Mouse (Mus musculus): ENCODE measurements around the gene Ambra1. TPM values are rescaled to one million over a fixed set of nuclear protein-coding genes. Genes with fewer than 3 reads are reported as not detected.

The Ambra1 gene
- polyA plus RNA-seq, 1 experiment = 18.2 TPM

DNA sequence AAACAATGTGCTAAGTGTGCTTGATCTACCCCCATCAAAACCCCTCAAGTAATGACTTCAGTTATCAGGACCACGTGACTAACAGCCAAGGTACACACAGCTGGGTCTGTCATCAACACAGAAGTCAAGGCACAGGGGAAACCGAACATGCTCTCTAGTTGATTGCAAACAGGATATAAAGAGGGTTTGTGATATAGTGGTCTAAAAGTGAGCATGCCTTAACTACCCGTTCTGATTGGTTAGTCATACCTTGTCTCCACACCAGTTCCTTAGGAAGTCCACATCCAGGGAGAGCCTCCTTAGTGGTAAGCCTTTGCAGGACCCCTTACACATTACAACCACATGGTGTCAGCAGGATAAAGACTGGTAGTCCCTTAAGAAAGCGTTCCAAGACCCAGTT lies 190.2 kb downstream of the Ambra1 start:
- DNase-seq (ENCODE audit: low read depth) = no peak

DNA sequence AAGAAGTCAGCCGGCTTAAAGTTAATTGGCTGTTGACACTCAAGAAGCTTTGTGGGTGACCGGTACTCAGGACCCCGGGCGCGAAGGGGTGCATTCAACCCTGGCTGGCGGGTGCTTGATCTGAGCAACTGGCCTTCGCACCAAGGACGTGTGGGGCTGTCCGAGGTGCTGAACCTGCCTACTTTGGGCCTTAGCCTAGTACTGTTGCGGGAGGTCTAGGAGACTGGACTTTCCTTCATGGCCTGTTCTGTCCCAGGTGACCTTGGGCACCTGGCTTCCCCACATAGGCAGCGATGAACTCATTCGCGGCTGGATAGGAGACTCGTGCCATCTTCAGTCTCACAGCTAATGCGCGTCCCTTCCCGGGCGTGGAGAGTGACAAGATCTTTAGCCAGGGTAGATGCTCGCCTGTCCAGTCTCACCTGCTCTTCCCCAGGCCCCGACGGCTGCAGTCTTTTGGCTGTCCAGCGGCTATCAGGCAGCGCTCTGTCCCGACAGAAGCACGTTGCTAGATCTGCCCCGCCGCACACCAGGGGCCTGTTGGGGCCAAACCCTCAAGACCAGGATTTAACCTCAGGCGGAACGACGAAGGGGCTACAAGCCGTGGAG lies 191.4 kb downstream of the Ambra1 start:
- no peak for DNase-seq (ENCODE audit: low read depth)

DNA sequence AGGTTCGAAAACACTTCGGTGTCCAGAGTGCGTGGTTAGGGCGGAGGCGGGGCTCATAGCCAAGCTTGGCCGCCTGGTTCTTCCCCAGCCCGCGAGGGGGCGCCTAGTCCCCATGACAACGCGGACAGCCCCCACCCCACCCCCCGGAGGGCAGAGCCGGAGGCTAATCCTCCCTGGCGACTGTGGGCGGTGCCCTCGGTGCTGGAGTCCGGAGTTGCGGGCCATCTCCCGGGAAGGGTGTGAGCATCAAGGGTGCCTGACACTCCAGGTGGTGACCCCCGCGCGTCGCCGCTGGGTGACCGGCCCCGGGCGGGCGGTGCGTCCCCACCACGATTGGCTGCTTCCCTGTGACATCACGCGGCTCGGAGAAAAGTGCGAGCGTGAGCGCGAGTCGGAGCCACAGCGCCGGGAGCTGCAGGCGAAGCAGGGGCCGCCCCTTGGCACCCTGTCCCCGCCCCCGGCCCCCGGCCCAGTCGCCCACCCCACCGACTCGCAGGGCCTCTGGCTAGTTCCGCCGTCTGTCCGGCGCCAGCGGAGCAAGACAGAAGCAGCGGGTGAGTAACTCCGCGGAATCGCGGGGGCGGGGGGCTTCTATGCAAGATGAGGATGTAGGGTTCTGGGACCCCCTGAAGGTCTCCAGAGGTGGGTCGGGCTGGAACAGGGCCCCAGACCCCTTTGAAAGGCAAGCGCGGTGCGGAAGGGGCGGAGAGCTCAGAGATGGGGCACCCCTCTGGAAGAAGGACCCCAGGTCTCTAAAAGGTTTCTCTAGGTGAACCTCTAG lies 192.0 kb downstream of the Ambra1 start:
- no peak for DNase-seq (ENCODE audit: low read depth)

DNA sequence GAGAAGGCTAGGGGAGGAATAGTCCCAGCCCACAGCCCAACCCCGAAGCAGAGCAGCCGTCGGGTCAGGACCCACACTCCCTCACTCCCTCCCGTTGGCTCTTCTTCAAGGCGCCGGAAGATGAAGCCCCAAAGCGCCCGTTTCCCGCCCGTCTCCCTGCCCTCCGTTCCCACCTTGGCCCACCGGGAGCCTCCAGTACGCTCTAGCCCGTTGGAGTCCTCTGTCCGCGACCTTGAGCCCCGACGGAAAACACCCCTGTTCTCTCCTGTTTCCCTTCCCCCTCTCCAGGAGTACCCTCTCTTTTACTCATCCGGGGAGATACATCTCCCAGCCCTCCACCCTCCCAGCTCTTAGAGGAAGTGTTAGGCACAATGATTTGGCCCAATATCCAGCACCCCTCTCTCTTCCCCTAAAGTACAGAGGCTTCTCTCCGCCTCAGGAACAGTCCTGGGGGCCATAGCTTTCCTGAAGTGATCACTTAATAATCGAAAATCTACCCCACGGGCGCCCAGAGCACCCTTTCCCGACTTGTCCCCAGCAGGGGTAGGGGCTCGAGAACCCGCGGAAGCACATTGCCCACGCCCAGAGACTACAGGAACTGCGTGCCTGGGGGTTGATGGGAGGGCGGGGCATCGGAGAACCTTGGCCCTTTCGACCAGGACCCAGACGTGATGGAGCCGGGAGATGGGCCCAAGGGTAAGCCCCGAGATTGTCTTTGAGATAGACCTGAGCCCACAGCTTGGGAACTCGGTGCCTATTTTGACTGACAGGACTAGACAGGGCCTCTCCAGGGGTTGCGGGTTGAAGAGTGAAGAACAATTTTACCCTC lies 192.9 kb downstream of the Ambra1 start:
- no peak for DNase-seq (ENCODE audit: low read depth)

DNA sequence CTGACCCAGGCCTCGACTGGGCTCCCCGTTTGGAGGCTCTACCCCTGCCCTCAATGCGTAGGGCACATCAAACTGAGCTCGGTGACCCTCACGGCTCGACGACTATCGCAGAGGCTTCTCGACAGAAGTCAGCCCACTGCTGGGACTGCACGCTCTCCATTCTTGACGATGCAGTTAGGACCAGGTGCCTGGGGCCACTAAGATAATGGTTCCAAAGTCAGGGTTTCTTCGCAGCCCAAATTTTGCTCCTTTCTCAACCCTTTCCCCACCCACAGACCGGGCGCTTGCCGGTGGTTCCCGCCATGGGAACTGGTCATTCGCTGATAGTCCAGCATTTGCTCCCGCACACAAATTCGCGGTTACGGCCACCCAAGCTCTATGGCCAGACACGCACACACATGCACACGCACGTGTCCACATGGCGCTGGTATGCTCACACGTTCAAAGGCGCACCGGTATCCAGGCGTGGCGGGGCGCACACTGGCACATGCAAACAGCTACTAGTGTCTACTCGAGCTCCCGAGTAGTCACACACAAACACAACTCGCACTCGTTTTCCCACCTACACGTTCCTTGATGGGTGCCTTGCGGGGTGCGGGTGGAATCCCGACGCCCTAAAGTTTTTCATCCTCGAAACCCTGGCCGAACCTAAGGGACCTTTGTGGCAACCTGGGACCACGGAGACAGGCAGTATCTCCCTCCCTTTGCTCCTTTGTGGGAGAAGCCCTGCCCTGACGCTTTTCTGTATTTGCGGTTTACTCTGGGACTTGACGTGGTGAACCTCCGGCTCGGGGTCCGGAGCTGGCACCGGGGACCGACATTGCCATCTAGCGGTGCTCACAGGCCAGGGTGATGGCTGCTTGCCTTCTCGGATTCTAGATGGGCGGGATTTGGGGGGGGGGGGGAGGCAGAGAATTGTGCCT lies 193.7 kb downstream of the Ambra1 start:
- DNase-seq (ENCODE audit: low read depth) = no peak

DNA sequence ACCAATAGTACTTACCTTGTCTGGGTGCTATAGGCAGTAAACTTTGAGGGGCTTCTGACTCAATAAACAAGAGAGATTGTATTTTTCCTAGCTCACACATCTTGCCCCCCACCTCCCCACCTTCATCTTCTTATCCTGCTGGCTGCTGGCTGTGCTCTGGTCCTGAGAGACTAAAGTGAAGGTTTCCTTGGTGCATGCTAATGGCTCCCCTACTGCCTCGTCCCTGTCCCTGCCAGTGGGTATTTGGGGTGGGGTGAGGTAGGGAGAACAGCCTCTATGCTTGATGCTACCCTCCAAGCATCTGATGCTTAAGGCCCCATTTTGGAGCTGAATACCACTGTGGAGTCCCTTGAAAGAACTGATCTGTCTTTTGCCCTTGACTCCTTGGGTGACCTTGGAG lies 194.8 kb downstream of the Ambra1 start:
- no peak for DNase-seq (ENCODE audit: low read depth)

DNA sequence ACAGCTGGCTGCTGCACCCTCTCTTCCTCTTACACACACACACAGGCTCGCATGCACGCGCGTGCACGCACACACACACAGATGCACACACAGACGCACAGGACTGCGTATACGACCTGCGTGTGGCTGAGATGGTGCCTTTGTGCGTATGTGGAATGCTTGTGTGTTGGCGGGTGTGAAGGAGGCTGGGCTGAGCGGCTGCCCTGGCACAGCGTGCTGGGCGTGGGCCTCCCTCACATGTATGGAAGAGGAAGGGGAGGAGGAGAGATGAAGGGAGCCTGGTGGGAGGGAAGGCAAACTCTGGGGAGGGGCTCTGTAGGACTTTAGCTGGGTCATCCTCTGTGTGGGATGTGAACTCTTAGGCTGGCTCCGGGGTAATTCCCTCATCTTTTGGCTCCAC lies 195.5 kb downstream of the Ambra1 start:
- no peak for DNase-seq (ENCODE audit: low read depth)

DNA sequence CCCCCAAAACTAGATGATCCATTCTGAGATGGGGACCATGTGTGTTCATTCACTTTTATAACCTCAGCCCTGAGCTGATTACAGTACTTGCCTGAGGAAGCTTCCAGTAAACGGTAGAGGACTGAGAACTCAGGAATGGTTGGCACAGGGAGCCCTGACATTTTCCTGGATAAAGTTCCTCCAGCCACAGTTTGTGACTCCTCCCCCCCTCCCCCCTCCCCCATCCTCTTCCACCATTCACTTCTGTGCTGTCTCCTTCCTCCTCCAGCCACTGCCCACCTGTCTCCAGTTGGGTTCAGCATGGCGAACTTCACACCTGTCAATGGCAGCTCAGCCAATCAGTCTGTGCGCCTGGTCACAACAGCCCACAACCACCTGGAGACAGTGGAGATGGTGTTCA lies 197.0 kb downstream of the Ambra1 start, which contains the start of gene Chrm4:
Chrm4 (plus strand) TSS at position 301 of the 400 bp plus-strand sequence.
- no peak for DNase-seq (ENCODE audit: low read depth)

DNA sequence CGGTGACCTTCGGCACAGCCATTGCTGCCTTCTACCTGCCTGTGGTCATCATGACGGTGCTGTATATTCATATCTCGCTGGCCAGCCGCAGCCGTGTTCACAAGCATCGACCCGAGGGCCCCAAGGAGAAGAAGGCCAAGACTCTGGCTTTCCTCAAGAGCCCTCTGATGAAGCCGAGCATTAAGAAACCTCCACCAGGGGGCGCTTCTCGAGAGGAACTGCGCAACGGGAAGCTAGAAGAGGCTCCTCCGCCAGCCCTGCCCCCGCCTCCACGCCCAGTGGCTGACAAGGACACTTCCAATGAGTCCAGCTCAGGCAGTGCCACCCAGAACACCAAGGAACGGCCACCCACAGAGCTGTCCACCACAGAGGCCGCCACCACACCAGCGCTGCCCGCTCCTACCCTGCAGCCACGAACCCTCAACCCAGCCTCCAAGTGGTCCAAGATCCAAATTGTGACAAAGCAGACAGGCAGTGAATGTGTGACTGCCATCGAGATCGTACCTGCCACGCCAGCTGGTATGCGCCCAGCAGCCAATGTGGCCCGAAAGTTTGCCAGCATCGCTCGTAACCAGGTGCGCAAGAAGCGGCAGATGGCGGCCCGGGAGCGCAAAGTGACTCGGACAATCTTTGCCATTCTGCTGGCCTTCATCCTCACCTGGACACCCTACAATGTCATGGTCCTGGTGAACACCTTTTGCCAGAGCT lies 198.0 kb downstream of the Ambra1 start:
- no peak for DNase-seq (ENCODE audit: low read depth)

DNA sequence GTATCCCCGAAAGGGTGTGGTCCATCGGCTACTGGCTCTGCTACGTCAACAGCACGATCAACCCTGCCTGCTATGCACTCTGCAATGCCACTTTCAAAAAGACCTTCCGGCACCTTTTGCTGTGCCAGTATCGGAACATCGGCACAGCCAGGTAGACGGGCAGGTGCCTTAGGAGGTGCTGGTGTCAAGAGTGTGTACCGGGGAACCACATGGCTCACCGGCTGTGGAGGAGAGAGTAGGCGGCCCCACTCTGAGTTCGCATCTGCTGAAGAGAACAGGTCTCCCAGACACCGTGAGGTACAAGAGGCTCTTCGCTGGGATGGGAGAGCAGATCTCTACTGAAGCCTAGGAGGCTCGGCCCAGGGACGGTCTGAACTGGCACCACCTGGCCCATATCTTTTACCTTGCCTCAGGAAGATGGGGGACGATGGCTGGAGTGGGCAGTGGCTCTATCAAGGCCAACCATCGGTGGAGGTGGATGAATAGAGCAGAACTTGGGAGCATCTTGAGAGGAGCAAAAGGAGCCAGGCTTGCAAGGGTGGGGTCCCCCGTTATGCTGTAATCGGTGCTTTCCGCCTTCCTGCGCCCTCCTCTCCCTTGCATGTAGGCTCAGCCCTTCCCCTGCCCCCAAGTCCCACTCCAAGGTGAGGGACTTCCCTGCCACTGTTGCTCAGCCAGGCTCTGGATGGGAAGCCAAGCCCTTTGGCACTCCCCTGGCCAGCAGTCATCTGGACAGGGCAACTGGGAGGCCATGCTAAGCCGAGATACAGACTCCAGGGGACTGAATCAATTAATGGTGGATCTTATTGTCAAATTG lies 198.8 kb downstream of the Ambra1 start:
- DNase-seq (ENCODE audit: low read depth) = no peak

DNA sequence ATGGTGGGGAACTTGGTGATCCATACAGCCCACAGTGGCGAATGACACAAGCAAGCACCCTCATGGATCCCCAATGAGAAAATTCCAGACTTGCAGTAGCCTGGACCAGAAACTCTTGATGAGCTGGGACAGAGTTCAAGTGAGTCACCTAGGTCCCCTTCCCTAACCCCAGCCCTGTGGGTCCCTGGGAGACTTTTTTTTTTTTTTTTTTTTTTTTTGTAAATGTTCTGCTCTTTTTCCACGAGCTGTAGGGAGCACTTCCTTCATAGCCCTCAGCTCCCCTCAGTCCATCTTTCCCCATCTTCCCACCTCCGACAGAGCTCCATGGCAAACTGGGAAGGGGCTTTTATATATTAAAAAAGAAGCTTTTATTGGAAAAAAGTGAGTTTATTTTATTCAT lies 199.5 kb downstream of the Ambra1 start:
- no peak for DNase-seq (ENCODE audit: low read depth)

DNA sequence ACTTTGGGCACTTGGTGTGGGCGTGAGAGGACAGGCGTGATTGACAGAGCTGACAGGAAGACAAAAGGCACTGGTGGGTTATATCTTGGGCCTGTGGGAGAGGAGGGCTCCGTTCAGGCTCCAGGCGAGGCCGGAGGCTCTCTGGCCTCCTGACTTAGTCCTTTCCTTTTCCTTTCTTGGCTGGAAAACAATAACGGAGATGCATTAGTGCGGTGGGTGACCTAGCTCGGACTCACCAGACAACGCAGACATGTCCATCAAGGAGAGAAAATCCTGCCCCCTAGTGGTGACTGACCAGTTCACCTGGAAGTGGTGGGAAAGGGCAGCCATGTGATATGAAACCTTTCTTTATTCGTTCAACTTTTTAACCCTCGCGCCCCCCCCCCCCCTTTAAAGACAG lies 200.0 kb downstream of the Ambra1 start:
- no peak for DNase-seq (ENCODE audit: low read depth)

DNA sequence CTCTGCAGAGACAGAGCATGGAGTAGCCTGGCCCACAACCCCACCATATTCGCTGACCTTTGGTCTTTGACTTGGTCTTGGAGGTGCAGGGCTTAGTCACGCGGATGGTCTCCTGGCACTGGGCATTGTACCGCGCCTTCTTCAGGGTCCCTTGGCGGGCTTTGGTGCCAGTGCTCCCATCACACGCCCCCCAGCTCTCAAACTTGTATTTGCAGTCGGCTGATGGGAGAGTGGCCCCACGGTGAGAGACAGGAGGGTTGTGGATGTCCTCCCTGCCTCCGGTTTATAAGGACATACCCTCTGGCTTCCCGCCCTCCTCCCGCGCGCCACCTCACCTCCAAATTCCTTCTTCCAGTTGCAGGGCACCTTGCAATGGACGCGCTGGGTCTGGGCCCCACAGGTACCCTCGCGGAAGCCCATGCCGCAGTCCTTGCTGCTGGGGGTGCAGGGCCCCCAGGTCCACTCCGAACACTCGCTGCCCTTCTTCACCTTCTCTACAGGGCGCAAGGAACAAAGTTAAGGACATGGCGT lies 200.9 kb downstream of the Ambra1 start:
- no peak for DNase-seq (ENCODE audit: low read depth)

DNA sequence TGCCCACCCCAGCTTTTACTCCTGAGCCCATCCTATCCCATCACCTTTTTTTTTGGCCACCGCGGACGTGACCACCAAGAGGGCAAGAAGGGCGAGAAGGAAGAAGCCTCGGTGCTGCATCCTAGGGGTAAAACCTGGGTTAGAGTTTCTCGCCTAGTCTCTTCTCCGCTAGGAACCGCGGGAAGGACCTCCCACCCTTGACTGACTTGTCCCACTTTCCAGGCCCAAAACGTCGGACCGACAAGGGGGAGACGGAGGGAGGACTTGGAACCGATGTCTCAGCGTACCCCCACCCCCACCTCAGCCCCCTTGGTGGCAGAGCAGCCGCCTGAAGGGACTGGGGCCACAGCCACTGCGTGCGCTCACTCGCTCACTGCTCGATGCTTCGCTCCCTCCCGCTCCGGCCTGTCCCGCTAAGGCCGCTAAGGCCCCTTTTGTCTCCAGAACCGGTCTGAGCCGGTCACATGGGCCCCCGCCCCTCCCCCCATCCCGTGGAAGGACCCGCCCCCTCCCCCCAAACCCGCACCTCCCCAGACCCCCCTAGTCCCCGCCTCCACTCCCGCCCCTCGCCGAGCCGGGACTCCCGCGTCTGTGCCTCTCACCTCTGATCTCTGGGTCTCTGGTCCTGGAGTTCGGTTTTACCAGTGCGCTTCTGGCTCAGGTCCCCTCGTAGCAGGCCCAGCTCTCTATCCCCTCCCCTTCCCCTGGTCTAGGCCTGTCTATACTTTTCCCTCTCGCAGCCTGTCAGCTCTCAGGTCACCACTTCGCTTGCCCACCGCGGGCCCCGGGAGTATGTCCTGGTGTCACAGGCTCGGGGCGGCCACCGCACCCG lies 201.6 kb downstream of the Ambra1 start:
- DNase-seq (ENCODE audit: low read depth) = no peak

DNA sequence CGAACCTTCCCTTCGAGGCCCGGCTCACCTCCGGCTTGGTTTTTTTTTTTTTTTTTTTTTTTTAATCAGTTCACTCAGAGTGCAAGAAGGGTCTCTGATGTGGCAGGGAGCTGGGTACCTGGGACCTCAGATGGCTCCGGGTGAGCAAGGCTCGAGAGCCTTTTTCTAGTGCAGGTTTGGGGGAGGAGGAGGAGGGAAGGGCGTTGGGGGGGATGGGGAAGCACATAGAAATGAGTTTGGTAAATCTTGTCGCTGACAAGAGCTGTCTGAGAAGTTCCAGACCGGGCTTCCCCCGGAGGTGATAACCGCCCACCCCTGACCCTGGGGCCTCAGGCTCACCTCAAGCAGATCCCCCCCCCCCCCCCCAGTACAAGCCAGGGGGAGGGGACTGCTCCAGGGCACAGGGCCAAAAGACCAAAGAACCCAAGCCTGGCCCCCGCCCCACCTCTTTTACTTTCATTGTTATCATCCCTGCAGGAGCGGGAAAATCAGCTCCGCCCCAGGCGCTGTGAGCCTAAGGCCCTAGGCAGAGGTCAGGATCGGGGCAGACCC lies 202.3 kb downstream of the Ambra1 start, which contains the start of gene Mdk:
Mdk (minus strand) TSS at position 138 of the 552 bp plus-strand sequence.
- DNase-seq (ENCODE audit: low read depth) = no peak

DNA sequence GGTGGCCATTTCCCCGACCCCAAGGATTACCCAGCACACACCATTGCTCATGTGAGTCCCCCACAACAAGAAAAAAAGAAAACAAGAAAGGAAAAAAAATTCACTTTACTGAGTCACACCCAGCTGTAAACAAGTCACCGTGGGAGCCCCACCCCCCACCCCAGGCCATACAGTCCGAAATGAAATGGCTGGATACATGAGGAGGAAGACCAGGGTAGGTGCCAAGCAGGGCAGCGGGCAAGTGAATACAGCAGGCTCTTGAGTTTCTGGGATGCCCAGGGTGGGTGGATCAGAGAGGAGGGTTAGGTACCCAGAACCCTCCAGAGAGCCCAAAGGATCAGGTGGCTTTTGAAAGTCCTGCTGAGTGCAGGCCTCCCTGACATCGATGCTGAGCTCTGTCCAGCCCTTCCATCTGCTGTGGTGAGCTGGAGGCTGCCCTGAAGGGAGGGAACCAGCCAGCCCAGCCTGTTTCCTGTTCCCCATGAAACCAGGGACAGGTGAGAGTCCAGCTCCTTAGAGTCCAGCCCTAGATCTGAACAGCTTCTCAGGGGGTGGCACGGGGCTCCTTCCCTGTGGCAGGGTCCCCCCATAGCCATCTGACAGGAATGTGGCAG lies 202.9 kb downstream of the Ambra1 start:
- no peak for DNase-seq (ENCODE audit: low read depth)

DNA sequence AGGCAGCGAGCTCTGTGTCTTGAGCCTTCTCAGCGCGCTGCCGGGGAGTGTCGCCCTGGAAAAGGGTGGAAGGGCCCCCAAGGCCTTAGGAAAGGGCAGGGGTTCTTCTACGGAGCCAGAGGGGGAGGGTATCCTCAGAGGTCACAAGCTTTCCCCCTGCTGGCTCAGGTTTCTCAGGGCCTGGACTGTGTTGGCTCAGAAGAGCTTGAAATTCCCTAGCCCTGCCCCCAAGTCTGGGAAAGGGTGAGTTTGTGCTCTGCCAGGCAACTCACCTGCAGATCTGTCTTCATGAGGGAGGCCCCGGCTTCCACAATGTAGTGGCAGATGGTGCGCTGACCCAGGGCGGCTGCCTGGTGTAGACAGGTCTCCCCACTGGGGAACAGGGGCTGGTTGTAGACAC lies 203.5 kb downstream of the Ambra1 start:
- no peak for DNase-seq (ENCODE audit: low read depth)

DNA sequence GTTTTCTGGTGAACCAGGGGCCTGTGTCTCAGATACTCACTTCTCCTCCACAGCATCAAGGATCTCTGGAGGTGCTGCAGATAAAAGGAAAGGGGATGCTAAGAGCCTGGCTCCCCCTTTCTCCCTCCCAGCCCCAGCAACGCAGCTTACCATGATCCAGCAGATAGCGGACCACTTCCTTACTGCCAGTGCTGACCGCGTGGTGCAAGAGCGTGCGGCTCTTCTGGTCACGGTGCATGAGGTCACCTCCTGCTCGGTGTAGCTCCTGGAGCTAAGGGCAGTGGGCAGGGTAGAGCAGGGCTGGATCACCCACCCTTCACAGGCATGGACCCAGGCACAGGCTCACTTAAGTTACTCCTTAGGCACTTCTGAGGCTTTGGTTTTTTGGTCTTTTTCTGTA lies 204.1 kb downstream of the Ambra1 start:
- no peak for DNase-seq (ENCODE audit: low read depth)
